In the genomic region with DNA sequence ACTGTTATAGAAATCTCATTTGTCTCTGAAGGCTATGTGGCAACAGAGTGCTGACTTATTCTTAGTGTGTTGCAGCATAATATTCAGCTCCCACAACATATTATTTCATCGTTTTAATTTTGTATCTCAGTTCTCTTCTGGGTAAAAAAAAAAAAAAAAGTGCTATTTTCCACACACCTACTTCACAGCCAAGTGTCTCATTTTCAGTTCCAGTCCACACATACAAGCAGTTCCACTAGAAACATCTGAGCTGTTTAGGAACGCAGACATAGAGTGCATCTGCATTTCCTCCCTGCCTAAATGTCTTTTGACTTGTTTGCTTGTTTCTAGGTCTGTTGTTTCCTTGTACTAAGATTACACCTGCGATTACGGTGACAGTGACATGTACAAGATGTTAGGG, we compare ENCODE assay signal across 15 mouse cellular contexts.
"Had no signal": no experiment of that assay in that cellular context is flagged by ENCODE, and none has a peak within 500 bp of the region (broad histone marks: within the 10 kb centered on the region; RNA-seq: fewer than 3 reads in every experiment).

No protein-coding gene starts in this region.

- H3K4me3 ChIP-seq: kidney, embryonic 15.5 days; liver, embryonic 13.5 days; neural tube, embryonic 12.5 days; neural tube, embryonic 15.5 days had no signal

- H3K27me3 ChIP-seq: kidney, embryonic 15.5 days; liver, embryonic 13.5 days; neural tube, embryonic 12.5 days; neural tube, embryonic 15.5 days had no signal

- H3K4me1 ChIP-seq: kidney, embryonic 15.5 days; liver, embryonic 13.5 days; neural tube, embryonic 12.5 days; neural tube, embryonic 15.5 days had no signal

- H3K27ac ChIP-seq: kidney, embryonic 15.5 days; liver, embryonic 13.5 days; neural tube, embryonic 12.5 days; neural tube, embryonic 15.5 days had no signal

- H3K4me2 ChIP-seq: kidney, embryonic 15.5 days; liver, embryonic 13.5 days; midbrain, embryonic 11.5 days; neural tube, embryonic 12.5 days; neural tube, embryonic 15.5 days had no signal

- H3K36me3 ChIP-seq: kidney, embryonic 15.5 days; liver, embryonic 13.5 days; neural tube, embryonic 12.5 days; neural tube, embryonic 15.5 days had no signal

- H3K9me3 ChIP-seq: kidney, embryonic 15.5 days; liver, embryonic 13.5 days; neural tube, embryonic 12.5 days; neural tube, embryonic 15.5 days had no signal

- DNase-seq: kidney, adult 11 months; kidney, adult 8-10 months; kidney, postnatal 10 days; kidney, postnatal 36 days; liver, embryonic 13.5 days; lung, adult 2 months; lung, postnatal 14 days; lung, postnatal 4 days; midbrain, embryonic 14.5 days; thymus, adult 2 months; thymus, postnatal 14 days had no signal

- H3K9ac ChIP-seq: kidney, embryonic 15.5 days; liver, embryonic 13.5 days; neural tube, embryonic 12.5 days; neural tube, embryonic 15.5 days had no signal
